Mouse (Mus musculus) midbrain, embryonic 12.5 days (tissue): Measurements from ENCODE around the gene Rps10. TPM values are rescaled to one million over a fixed set of nuclear protein-coding genes. Genes with fewer than 3 reads are reported as not detected.

Experiments
- ATAC-seq: fragments of 200-750 bp; cut with Nextera tagmentation; 2 replicates; pipeline ENCODE4 v1.8.0; 2017; ENCODE audit warnings: low read depth, moderate TSS enrichment, moderate library complexity; ENCODE audit not compliant: low FRiP score
- H3K27ac ChIP-seq: fragments of 300-500 bp; sonication (generic); replicated peaks from 2 replicates; pipeline ENCODE4 v1.5.1; 2016; ENCODE audit warnings: mild to moderate bottlenecking
- H3K27me3 ChIP-seq: fragments of 300-500 bp; sonication (generic); 2 replicates; pipeline ENCODE4 v1.6.1; 2016; ENCODE audit warnings: mild to moderate bottlenecking
- H3K36me3 ChIP-seq: fragments of 300-500 bp; sonication (generic); 2 replicates; pipeline ENCODE4 v1.6.1; 2016
- H3K4me1 ChIP-seq: fragments of 300-500 bp; sonication (generic); 2 replicates; pipeline ENCODE4 v1.6.1; 2016
- H3K4me2 ChIP-seq: fragments of 300-500 bp; sonication (generic); replicated peaks from 2 replicates; pipeline ENCODE4 v1.6.1; 2016; ENCODE audit warnings: mild to moderate bottlenecking, moderate library complexity
- H3K4me3 ChIP-seq: fragments of 300-500 bp; sonication (generic); 2 replicates; pipeline ENCODE4 v1.5.1; 2016; ENCODE audit warnings: mild to moderate bottlenecking
- H3K9ac ChIP-seq: fragments of 300-500 bp; sonication (generic); replicated peaks from 2 replicates; pipeline ENCODE4 v1.6.1; 2016; ENCODE audit warnings: mild to moderate bottlenecking, moderate library complexity
- H3K9me3 ChIP-seq: fragments of 300-500 bp; sonication (generic); 2 replicates; pipeline ENCODE4 v1.6.1; 2016; ENCODE audit warnings: mild to moderate bottlenecking
- WGBS: fragments of 180-500 bp; shearing (Covaris S2); methylation state at CpG from one replicate; pipeline ENCODE4 v1.1.7; 2016; 5-methylcytosine and 5-hydroxymethylcytosine counted together
- polyA plus RNA-seq: library from polyadenylated mRNA; unstranded; fragments of >200 nt; fragmentation: Nextera tagmentation; extraction: Ambion mirVana; gene quantifications from 2 replicates; pipeline ENCODE4 v1.2.1, GENCODE M21; 2016

The Rps10 gene
- polyA plus RNA-seq, 1 experiment from 2014 or later, result 702 TPM

DNA sequence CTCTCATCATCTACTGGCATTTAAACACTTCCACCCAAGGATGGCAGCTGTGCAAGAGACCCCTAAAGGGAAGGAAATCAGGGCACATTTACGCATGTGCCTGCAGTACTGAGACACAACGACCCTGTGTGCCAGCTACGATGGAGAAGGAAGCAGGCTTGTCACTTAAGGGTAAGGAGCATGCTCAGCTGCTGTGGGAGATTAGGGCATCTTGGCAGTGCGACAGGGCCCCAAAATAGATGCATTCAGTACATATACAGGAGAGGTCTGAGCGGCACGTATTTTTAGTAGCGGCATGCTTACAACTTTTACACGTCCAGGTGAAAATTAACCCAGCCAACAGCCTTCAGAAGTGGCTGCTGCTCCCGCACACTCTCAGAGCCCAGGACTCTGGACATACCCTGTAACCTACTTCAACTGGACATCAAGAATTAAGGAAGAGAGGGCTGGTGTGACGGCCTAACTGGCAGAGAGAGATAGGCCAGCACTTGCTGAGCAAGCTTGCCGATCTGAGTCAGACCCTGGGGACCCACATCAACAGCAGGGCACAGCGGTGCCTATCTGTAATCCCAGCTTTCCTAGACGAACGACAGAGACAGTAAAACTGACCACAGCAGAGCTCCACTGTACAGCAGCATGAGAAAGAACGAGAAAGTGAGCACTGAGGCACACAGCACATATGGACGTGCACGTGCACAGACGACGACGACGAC, 32.8 kb downstream of the Rps10 start:
- Histone ChIP-seq H3K27me3 (no peaks in the 10 kb centered on the region), H3K9me3 (no peaks in the 10 kb centered on the region), H3K9ac (no peak overlapping the region), H3K4me1 (peaks cover 40% of the 10 kb centered on the region), H3K4me2 (no peak overlapping the region), H3K36me3 (peaks cover 5% of the 10 kb centered on the region), H3K27ac (0 out of 2 replicates have a peak overlapping the region, but pooled peaks have one; percentile 42), H3K4me3 (no peak overlapping the region)
- WGBS, result 84% methylated on average over 21 of the region's 21 CpGs
- no peak for ATAC-seq

DNA sequence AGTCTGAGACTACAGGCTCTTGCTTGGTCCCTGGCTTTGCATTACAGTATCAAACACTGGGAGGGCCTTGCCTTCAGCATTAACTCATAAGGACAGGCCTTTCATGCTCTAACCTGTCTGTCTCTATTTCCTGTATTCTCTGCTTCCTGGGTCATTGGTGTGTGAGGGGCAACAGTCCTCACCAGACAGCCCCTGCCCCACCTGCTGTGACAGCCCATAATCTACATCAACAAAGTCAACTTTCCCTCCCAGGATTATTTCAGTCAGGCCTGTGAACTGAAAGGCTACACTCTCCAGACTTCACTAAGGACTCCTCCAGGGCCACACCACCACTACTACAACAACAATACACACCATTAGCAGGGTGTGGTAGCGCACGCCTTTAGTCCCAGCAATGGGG, 33.4 kb downstream of the Rps10 start:
- Histone ChIP-seq H3K4me1 (peaks cover 40% of the 10 kb centered on the region), H3K27me3 (no peaks in the 10 kb centered on the region), H3K36me3 (peaks cover under 1% of the 10 kb centered on the region; the same call in 1 of the 2 replicates), H3K9me3 (no peaks in the 10 kb centered on the region), H3K4me3 (no peak overlapping the region), H3K4me2 (no peak overlapping the region), H3K27ac (0 out of 2 replicates have a peak overlapping the region, but pooled peaks have one; percentile 25), H3K9ac (no peak overlapping the region)
- 85% methylated on average over 2 of the region's 2 CpGs for WGBS
- no peak for ATAC-seq

DNA sequence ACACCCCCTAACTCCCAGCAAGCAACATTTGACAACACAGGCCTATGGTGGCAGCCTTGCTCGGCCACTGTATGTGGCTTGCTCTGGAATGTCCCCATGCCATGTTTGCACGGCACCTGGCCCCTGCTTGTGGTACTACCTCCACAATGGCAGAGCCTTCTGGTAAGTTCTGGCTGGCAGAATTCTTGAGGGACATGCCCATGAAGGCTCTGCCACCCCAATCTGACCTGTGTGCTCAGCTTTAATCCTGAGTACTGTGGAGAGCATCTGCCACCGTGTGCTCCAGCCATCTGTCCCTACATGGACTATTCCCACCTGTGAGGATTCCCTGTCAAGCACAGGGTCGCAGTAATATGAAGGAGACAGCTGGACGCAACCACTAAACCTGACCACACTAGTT, 35.6 kb downstream of the Rps10 start:
- Histone ChIP-seq H3K4me1 (peaks cover 36% of the 10 kb centered on the region), H3K9ac (no peak overlapping the region), H3K4me2 (no peak overlapping the region), H3K27ac (no peak overlapping the region), H3K9me3 (no peaks in the 10 kb centered on the region), H3K36me3 (peaks cover 14% of the 10 kb centered on the region), H3K27me3 (no peaks in the 10 kb centered on the region), H3K4me3 (no peak overlapping the region)
- WGBS, result 73% methylated on average over 5 of the region's 5 CpGs
- no peak for ATAC-seq

DNA sequence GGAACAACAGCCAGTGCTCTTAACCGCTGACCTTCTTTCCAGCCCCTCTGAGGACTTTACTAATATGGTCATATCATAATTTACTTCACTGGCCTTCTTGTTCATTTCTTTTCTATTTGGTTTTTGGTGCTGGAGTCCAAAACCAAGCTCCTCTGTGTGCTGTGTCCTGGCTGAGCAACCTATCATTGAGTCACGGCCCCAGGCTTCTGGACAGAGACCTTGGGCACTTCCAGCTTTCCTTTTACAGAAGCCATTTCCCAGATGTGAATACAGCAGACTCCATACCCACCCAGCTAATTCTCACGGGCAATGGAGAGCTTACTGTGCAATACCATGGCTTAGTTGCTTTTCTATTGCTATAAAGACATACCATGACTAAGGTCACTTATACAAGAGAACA, 36.2 kb downstream of the Rps10 start:
- Histone ChIP-seq H3K4me1 (peaks cover 35% of the 10 kb centered on the region), H3K4me3 (no peak overlapping the region), H3K27me3 (no peaks in the 10 kb centered on the region), H3K9me3 (no peaks in the 10 kb centered on the region), H3K4me2 (no peak overlapping the region), H3K9ac (no peak overlapping the region), H3K27ac (no peak overlapping the region), H3K36me3 (peaks cover 20% of the 10 kb centered on the region)
- 85% methylated on average over 3 of the region's 3 CpGs for WGBS
- no peak for ATAC-seq

DNA sequence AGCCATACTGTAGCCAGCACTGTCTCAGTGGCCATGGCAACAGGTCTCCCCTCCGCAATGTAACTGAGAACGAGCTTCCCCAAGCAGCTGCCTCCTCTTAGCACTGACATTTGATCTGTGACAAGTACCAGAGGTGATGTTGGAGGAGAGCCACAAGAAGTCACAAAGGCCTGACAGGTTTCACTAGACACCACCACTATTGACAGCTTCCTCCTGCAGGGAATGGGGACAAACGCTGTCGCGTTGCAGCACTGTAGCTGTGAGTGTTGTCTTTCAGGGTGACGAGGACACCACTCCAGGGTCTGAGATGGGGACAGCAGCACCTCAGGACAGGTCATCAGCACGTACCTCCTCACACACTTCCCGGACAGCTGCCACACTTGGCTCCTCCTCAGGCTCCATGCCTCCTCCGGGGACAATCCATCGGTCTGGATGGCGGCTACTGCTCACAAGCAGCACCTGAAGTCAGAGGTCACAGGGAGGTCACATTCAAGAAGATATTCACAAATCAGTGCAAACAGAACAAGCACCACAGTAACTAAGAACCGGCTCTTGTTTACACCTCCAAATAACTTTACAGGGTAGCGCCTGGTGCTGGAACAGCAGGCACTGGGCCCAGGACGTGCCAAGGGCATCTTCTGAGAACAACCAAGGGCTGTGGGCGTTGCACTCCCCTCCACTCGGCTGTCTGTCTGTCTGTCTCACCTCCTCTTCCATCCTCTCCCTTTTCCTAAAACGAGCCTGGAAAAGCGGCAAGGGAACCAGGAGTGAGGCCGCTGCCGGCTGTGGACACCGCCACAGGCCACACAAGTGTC, 39.9 kb downstream of the Rps10 start:
- no peaks in the 10 kb centered on the region for H3K9me3 ChIP-seq

DNA sequence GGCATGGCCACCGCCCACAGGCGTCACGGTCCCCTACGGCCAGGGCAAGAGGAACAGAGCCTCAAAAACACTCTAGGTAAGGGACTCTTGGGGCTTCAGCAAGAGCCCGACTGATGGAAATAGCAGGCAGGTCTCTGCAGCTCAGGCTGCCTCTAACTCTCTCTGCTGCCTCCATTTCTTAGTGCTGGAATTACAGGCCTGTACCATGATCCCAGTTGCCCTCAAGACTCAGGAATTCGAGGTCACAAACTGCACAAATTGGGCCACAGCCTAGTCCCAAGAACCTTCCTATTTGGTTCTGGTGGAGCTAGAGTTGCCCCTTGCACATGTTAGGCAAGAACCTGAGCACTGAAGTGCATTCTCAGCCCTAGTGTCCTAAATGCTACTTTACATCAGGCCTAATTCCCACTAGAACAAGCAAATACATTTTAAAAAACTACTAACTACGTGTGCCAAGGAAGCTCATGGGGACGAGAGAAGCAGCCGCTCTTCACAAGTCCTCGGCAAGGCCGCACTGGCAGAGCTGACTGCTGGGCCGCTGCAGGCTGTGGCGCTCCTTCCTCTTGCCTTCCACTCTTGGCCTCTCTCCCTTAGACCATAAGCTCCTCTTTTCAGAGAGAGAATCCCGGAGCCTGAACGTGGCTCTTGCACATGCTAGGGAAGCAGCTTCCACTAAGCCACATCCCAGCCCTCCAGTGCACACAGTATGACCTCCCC, 40.7 kb downstream of the Rps10 start:
- Histone ChIP-seq H3K9me3 (no peaks in the 10 kb centered on the region), H3K27me3 (no peaks in the 10 kb centered on the region), H3K27ac (no peak overlapping the region), H3K9ac (no peak overlapping the region), H3K4me1 (peaks cover 6% of the 10 kb centered on the region), H3K4me2 (no peak overlapping the region), H3K36me3 (peaks cover 60% of the 10 kb centered on the region), H3K4me3 (no peak overlapping the region)
- WGBS, result 87% methylated on average over 15 of the region's 15 CpGs
- ATAC-seq, result no peak

More for the DNA sequence above, 39.9 kb downstream of the Rps10 start:
- Histone ChIP-seq H3K36me3 (peaks cover 52% of the 10 kb centered on the region), H3K27ac (no peak overlapping the region; the same call in 1 of the 2 replicates), H3K4me2 (no peak overlapping the region), H3K9ac (no peak overlapping the region), H3K27me3 (no peaks in the 10 kb centered on the region), H3K4me3 (no peak overlapping the region), H3K4me1 (peaks cover 13% of the 10 kb centered on the region)
- WGBS, result 91% methylated on average over 21 of the region's 21 CpGs
- no peak for ATAC-seq

DNA sequence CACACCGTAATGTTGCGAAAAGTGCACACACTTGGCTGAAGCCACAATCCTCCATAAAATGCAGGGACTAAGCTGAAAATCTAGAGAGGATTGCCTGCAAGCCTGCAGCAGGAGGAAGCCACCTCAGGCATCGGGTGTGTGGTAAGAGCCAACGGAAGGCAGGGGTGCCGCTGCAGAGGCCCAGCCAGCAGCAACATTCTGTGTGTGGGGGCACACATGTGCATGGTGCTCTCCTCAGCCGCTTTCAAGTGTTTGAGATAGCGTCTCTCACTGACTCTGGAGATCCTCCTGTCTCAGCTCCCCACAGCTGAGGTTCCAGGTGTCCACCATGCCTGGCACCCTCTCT, 43.9 kb downstream of the Rps10 start:
- Histone ChIP-seq H3K4me2 (no peak overlapping the region), H3K9me3 (no peaks in the 10 kb centered on the region), H3K4me3 (no peak overlapping the region), H3K4me1 (no peaks in the 10 kb centered on the region), H3K9ac (no peak overlapping the region), H3K27ac (0 out of 2 replicates have a peak overlapping the region, but pooled peaks have one; percentile 15), H3K36me3 (peaks cover 82% of the 10 kb centered on the region), H3K27me3 (no peaks in the 10 kb centered on the region)
- 98% methylated on average over 7 of the region's 7 CpGs for WGBS
- no peak for ATAC-seq

DNA sequence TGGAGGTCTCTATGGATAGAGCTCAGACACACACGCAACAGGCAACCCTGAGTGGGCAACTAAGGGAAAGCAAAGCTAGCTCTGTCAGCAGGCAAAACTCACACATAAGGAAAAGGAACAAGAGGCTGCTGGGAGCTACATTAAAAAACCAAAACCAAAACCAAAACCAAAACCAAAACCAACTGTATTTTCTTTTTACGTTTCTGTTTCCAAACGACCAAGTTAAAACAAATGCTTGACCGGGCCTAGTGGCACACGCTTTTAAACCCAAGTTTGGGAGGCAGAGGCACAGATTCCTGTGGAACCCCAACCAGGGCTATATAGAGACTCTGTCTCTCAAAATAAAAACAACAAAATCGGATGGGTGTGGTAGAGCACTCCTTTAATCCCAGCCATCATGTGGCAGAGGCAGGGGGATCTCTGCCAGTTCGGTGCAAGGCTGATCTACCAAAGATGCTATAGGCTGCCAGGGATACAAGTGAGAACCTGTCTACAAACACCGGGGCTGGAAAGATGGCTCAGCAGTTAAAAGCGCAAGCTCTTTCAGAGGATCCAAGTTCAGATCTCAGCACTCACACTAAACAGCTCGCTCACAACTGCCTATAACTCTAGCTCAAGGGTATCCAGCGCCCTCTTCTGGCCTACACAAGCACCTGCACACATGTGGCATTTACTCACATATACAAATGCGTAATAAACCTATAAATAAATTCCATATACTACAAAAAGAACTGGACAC, 44.5 kb downstream of the Rps10 start:
- H3K9me3 ChIP-seq, result no peaks in the 10 kb centered on the region
- H3K27ac ChIP-seq, result no peak overlapping the region
- 89% methylated on average over 12 of the region's 12 CpGs for WGBS
- H3K27me3 ChIP-seq, result no peaks in the 10 kb centered on the region
- H3K36me3 ChIP-seq, result peaks cover 85% of the 10 kb centered on the region
- ATAC-seq, result no peak
- H3K4me1 ChIP-seq, result no peaks in the 10 kb centered on the region
- H3K4me2 ChIP-seq, result no peak overlapping the region
- H3K9ac ChIP-seq, result no peak overlapping the region
- no peak overlapping the region for H3K4me3 ChIP-seq

DNA sequence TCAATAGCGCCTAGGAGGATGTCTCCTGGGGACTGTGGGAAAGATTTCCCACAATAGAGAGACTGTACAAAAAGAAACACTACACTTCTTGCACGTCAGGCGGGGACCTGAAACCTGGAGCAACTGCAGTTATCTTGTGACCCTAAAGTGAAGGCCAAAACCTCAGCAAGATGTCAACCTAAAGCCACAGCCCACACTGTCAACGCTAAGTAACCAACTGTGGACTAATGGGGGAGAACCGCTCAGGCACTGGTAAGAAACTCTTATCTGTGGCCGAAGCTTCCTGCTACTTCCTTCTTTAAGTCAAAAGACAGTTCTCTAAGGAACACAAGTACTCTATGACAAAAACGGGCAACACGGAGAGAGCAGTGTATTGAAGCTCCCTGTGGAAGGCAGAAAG, 48.2 kb downstream of the Rps10 start:
- H3K9ac ChIP-seq, result peak overlapping the region; percentile 20; the same call in 1 of the 2 replicates
- no peak overlapping the region for H3K4me3 ChIP-seq
- H3K27ac ChIP-seq, result no peak overlapping the region
- no peak overlapping the region for H3K4me2 ChIP-seq
- H3K4me1 ChIP-seq, result 0 out of 2 replicates have a peak, but pooled peaks cover 3% of the 10 kb centered on the region
- ATAC-seq, result no peak
- no peaks in the 10 kb centered on the region for H3K27me3 ChIP-seq
- 87% methylated on average over 8 of the region's 8 CpGs for WGBS
- no peaks in the 10 kb centered on the region for H3K9me3 ChIP-seq
- H3K36me3 ChIP-seq, result peaks cover 73% of the 10 kb centered on the region

DNA sequence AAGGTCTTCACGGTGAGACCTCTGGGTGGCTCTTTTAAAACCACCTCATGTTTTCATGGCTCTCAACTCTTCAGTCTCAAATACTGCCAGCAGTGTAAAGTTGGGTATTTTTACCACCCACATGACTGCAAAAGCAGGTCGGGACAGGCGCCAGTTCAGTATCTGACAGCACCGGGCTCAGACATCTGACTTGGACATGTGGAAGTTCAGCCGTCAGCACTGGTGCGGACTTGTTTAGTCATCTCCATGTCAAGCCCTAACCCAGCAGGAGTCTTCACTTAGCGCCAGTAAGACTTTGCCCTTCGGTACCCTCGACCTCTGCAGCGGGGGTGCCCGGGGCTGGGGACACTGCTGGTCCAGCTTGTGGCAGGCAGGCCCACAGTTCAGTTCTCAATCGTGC, 49.2 kb downstream of the Rps10 start:
- ATAC-seq, result no peak
- Histone ChIP-seq H3K4me3 (no peak overlapping the region), H3K9me3 (no peaks in the 10 kb centered on the region), H3K36me3 (peaks cover 73% of the 10 kb centered on the region), H3K27ac (no peak overlapping the region), H3K4me1 (0 out of 2 replicates have a peak, but pooled peaks cover 3% of the 10 kb centered on the region), H3K4me2 (no peak overlapping the region), H3K27me3 (no peaks in the 10 kb centered on the region), H3K9ac (no peak overlapping the region)
- 81% methylated on average over 12 of the region's 12 CpGs for WGBS

DNA sequence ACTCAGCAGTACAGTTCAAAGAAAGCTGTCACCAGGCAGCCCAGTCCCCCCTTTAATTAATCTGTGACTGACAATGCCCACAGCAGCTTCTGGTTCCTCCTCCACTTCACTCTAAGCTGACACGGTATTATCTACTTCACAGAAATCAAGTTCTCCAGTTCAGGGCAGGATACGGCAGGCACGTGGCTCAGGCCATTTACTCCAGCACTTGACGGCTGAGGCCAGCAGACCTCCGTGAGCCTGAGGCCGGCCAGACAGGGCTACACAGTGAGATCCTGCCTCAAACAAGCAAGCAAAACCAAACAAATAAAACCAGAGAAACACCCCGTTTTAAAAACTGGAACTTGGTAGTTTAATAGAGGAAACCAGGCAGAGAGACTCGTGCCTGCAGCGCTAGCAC, 49.8 kb downstream of the Rps10 start:
- WGBS, result 64% methylated on average over 9 of the region's 9 CpGs
- no peak overlapping the region for H3K4me2 ChIP-seq
- no peak overlapping the region for H3K4me3 ChIP-seq
- peaks cover 75% of the 10 kb centered on the region for H3K36me3 ChIP-seq
- no peak overlapping the region for H3K9ac ChIP-seq
- no peak for ATAC-seq
- no peaks in the 10 kb centered on the region for H3K9me3 ChIP-seq
- no peaks in the 10 kb centered on the region for H3K27me3 ChIP-seq
- 0 out of 2 replicates have a peak, but pooled peaks cover 3% of the 10 kb centered on the region for H3K4me1 ChIP-seq
- H3K27ac ChIP-seq, result no peak overlapping the region
